Mouse (Mus musculus) bone marrow macrophage, adult 2 months (primary cell): ENCODE data around the gene Gm20388.

Experiments used
- CTCF ChIP-seq: IDR thresholded peaks from 2 replicates; pipeline ENCODE4 v1.5.1; 2012; ENCODE audit warnings: low read depth, mild to moderate bottlenecking, low read length, moderate library complexity
- POLR2A ChIP-seq: IDR thresholded peaks from 2 replicates; pipeline ENCODE4 v1.6.1; 2012; ENCODE audit warnings: mild to moderate bottlenecking, low read depth, low read length, borderline replicate concordance

DNA sequence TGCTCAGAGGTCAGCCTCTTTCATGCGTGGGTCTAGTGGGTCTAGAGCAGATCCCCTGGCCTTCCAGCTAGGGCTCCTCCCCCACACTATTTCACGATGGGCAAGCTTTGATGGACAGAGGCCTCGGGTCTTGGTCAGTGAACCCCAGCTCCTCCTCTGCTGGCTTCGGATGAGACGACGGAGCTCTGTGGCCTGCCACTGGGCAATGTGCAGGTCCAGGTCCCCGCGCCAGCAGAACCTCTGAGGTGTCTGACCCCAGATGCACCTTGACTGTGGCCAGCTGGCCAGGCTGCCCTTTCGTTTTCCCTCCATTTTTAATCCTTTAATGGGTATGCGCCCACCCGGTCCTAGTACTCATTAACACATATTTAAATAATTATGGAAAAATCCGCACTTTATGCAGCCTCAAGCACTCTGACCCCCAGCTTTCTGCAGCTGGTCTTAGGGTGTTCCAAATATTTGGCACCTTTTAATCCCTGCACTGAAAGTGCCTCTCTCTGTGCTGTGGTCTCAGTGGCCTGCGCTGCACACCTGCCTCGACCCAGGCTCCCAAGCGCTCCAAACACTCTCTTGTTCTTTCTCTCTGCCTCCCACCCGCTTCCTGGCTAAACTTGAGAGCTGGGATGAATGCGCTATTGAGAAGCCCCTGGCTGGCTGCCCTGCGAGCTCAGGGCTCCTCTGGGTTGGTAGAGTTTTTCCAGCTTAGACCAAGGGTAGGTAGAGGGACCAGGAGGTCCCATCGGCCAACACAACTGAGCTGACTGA, 1293.2 kb downstream of the Gm20388 start:
- TF ChIP-seq POLR2A, result no peak
- TF ChIP-seq CTCF, result no peak
